Mouse (Mus musculus): ENCODE data around the gene 4930432K21Rik.
A peak's percentile ranks its signal among the peaks of the same experiment; 100 is the strongest.

The 4930432K21Rik gene

DNA sequence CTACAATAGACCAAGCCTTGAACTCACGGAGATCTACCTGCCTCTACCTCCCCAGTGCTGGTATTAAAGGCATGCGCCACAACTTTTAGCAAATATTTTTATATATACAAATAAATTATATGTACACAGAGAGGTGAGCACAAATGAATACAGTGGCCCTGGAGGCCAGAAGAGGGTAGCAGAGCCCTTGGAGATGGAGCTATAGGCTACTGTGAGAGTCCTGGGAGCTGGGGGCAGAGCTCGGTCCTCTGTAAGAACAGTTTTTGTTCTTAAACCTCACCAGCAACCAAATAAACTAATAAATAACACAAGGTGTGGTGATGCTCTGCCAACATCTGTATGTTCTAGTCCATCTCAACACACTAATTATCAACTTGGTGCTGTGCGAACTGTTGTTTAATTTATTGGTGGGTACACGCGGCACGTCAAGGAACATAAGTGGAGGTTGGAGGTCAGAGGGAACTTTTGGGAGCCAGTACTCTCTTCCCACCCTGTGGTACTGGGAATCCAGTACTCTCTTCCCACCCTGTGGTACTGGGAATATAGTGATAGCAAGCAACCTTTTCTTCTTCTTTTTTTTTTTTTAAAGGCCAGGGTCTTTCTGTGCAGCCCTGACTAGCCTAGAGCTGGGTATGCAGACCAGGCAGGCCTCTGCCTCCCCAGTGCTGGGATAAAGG is 42.5 kb downstream of the 4930432K21Rik start:
- DNase-seq (ENCODE audit: low spot score in 2 of 2) = no peak

DNA sequence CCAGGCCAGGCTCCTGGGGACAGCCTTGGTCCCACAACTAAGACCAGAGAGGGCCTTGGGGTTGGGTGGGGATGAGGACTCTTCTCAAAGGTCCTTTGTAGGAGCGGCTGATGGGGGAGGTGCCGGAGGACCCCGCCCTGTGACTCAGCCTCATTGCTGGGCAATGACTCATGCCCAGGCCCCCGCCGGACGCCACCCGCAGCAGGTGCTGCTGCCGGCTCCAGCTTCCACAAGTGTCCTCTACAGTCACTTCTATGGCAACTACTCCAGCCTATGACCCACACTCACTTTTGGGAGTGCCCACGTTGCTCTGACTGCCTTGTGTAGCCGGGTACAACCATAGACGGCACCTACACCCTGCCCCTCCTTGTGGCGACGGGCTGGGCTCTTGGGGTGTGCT is 44.2 kb downstream of the 4930432K21Rik start:
- no peak for DNase-seq (ENCODE audit: low spot score in 2 of 2)

DNA sequence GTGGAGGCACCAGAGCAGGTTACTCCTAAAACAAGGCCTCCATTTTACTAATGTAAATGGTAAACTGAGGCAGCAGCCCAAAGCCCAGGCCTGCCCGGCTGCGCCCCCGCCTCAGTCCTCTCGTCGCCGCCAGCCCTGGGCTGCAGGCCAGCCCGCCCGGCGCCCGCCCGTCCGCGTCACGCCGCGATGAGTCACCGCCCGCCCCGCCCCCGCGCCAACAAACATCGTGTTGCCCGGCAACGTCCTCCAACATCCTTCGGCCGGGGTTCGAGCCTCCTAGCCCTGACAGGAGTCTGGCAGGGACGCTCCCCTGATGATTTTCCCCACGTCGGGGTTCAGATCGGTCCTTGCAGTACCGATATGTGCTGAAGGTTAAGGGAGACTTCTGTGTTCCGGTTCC is 44.7 kb downstream of the 4930432K21Rik start:
- DNase-seq (ENCODE audit: low spot score in 2 of 2) = peak in 1 of 2 experiments; percentile 67

DNA sequence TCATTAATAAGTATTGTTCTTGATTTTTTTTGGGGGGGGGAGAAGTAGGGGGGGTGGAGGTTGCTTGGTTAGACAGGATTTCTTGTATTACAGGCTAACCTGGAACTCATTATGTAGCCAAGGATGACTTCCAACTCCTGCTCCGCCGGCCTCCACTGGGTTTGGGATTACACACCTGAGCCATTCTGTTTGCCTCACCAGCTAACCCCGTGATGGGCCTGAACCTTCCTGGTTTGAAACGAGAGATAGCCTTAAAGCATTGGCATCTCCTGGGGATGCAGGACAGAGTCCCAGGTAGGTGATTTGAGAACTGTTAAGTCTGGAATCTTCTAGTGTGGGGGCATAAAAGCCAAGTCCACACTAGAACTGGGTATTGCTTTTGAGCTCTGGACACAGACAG is 45.3 kb downstream of the 4930432K21Rik start:
- DNase-seq (ENCODE audit: low spot score in 2 of 2) = no peak

DNA sequence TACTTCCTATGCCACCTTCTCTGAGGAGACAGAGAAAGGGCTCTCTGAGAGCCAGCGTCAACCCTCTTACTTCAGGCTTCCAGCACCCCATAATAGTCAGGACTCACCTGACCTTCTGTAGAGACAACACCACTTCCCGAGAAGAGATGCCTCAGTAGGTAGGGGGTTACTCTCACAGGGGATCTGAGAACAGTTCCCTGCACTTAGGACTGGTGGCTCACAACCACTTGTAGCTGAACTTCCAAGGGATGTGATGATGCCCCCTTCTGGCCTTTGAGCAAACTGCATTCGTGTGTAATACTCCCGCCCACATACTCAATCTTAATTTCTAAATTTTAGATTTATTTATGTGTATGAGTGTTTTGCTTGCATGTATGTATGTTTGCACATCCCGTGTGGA is 45.7 kb downstream of the 4930432K21Rik start:
- no peak for DNase-seq (ENCODE audit: low spot score in 2 of 2)

DNA sequence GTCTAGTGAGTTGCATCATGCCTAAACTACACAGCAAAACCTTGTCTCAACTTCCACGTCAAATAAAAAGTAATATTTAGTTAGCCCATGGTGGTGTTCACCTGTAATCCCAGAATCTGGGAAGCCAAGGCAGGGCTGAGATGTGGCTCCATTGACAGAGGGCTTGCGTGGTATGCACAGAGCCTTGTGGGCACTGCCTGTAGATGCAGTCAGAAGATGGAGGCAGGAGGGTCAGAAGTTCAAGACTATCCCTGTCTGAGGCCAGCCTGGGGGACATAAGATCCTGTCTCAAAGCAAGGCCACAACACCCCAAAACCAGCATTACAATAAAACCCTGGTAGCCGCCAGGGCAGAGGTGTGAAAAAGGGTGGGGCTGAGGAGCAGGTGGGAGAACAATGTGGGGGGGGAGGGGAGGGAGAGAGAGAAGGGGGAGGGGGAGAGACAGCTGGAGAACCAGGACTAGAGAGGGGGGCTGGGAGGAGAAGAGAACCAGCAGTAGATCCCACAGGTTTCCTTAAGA is 46.5 kb downstream of the 4930432K21Rik start:
- no peak for DNase-seq (ENCODE audit: low spot score in 2 of 2)

DNA sequence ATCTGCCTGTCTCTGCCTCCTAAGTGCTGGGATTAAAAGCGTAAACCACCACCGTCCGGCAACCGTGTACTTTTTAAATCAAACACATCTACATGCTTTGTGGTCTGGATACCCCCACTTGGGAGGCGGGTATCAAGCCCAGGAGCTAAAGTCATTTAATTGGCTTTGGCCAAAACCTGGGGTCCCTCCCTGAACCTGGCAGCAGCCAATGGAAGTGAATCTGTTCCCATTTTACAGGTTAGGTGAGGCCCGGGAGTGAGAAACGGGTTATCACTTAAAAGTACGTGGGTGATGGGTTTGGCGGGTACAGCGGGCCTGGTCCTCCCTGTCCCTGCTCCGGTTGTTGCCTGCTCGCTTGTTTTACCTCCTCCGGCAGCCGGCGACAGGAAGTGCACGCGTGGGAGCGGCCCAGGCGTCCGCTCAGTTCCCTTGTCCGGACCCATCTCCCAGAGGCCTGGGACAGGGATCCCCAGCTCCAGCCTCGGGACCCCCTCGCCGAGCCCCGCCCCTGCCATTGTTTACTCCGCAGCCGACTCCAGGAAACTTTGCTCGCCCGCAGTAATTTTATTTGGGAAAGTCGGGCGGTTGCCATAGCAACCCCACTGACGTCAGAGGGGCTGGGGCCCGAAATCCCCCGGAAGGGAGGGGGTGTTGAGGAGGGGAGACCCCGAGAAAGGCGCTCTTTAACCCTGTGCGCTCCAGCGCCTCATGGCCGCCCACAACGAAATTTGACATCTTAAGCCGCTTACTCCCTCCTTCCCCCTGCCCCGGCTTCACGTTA is 49.5 kb downstream of the 4930432K21Rik start:
- peak; percentile 70 to 78 for DNase-seq (ENCODE audit: low spot score in 2 of 2)

DNA sequence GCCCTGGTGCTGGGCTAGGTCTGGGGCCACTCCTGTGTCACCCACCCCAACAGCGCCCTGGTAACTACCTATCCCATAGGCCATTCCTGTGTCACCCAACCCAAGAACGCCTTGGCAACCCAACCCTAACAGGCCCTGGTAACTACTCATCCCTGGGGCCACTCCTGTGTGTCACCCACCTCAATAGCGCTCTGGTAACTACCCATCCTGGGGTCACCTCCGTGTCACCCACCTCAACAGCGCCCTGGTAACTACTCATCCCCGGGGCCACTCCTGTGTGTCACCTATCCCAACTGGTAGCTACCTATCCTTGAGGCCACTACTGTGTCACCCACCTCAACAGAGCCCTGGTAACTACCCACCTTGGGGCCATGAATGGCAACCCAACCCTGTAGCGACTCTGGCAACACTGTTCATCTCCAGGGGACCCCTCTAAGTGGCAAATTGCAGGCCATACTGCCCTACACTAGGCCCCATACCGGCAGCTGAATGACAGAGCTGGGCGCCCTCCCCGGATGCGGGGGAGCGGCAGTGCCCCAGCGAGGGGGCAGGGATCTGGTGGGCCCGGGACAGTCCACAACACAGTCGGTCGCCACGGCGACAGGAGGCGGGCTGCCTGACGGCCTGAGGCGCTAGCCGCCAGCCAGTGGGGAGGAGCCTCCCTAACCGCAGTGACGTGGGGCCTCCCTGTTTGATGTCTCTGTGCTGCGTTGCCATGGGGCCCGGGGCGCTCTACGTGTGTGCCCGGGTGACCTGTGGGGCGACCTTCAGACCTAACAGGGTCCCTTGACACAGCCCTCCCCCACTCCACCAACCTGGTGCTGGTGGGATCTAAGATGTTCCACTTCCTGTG is 50.3 kb downstream of the 4930432K21Rik start:
- DNase-seq (ENCODE audit: low spot score in 2 of 2) = peak in 1 of 2 experiments; percentile 53

DNA sequence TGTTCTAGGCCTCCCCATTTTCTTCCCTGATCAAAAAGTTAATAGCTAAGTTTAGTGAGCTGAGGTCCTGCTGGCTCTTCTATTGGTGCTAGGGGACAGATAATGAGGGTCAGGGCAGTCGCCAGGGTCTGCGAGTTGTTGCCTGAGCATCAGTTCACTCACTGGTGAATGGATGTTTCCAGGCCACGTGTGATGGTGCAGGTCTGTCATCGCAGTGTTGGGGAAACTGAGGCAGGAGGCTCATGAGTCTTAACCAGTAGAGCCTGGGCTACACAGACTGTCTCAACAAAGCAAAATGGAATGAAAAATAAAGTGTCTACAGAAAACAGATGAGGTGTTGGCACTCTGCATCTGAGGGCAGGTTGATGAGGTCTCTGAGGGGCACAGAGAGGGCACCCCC is 51.0 kb downstream of the 4930432K21Rik start:
- no peak for DNase-seq (ENCODE audit: low spot score in 2 of 2)

DNA sequence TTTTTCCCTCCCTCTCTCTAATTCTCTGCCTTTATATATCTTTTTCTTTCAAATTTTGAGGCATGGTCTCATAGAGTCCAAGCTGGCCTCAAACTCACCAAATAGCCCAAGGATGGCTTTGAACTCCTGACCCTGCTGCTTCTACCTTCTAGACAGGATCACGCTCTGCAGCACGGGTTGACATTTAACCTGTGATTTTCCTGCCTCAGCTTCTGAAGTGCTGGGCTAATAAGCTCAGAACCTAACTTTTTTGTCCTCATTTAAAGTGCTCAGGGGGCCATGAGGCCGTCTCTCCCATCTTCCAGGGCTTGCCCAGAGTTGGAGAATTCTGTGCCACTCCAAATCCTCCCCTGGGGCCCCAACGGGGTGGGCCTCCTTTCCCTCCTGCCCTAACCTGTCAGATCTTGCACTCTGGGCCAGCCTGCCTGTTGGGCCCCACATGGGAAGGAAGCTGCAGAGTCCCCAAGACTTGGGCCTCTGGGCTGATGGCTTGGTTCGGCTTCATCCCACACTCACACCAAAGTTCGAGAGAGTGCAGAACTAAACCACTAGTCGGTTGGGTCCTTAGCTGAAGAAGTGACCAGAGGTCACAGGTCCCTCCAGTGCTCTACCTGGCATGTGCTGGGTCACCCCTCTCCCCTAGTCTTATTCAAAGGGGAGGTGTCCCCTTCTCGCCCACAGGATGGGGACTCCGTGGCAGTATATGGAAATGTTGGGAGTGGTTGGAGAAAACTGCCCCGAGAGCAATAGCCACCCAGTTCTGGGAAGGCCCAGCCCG is 51.7 kb downstream of the 4930432K21Rik start:
- no peak for DNase-seq (ENCODE audit: low spot score in 2 of 2)

DNA sequence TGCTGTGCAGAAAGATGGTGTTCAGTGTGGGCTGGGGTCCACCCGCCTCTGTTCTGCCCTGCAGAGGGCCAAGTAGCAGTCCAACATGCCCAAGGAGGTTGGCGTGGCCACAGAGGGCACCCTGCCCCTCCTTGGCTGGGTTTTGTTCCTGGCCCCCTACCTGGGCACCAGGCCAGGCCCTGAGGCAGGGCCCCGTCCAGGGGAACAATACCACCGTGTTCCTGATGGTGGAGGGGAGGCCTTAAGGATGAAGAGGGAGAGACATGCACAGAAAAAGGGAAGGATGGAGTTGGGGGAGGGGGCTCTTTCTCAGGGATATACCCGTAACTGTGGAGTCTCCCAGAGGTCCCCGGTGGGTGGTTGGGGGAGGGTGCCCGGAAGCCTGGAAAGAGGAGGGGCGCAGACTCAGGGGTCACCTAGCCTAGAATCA is 52.3 kb downstream of the 4930432K21Rik start:
- DNase-seq (ENCODE audit: low spot score in 2 of 2) = peak in 1 of 2 experiments; percentile 36

DNA sequence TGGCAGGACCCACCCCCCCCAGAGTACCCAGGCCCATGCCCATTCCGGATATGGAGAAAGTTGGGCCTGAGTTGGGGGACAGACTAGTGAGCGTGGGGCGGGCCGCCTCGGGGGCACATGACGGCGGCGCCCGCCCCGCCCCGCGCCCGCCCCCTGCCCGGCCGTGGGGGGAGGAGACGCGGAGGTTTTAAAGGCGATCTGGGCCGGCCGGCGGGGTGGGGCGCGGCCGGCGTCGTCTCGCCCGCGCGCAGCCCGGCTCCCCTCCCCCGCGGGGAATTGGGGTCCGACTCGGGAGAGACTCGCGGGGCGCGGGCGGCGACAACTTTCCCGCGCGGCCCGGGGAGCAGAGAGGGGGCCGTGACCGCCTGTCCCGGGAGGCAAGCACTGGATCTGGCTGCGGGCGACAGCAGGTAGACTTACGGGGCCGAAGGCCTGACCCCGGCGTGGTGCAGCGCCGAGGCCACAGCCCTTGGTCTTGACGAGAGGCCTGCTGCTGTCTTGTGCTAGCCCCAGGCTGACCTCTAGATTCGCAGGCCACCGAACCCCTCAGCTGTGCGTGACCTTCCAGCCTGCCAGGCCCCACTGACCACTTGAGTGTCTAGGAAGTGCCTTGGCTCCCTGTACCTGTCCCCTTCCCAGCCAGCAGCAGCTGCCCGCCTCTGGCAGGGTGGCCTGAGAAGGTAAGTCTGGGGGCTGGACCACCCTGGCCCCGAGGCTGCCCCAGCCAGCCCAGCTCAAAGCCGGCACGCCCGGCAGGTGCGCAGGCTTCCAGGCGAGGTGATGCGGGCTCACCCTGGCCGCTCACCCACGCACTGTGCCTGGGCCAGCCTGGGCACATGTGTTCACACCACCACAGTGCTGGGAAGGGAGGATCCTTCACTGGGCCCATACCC is 53.1 kb downstream of the 4930432K21Rik start:
- DNase-seq (ENCODE audit: low spot score in 2 of 2) = peak in 1 of 2 experiments; percentile 27

DNA sequence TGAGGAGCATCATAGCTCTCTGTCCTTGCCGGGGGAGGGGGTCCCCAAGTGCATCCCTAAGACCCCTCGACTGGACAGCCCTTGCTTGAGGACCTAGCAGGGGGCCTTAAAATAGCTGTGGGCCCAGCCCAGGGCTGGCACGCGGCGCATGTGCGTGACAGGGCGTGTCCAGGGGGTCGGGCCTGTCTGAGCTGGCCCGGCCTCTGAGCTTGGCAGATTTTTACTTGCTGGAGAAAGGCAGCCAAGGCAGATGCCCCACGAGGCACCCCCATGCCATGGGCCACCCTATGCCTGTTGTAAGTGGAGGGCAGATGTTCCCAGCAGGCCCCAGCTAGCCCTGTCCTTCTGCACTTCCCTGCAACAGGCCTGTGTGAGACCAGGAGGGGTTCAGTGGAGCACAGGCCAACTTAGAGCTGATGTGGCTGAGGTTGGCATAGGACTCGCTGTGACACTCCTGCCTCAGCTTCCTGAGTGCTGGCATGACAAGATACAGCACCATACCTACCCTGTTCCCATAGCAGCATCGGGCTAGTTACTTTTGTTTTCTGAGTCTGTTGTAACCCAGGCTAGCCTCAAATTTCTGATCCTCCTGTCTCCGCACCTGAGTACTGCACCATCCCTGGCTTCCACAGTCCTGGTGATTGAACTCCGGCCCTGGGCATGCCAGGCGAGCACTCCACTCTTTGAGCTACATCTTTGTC is 53.9 kb downstream of the 4930432K21Rik start:
- no peak for DNase-seq (ENCODE audit: low spot score in 2 of 2)

DNA sequence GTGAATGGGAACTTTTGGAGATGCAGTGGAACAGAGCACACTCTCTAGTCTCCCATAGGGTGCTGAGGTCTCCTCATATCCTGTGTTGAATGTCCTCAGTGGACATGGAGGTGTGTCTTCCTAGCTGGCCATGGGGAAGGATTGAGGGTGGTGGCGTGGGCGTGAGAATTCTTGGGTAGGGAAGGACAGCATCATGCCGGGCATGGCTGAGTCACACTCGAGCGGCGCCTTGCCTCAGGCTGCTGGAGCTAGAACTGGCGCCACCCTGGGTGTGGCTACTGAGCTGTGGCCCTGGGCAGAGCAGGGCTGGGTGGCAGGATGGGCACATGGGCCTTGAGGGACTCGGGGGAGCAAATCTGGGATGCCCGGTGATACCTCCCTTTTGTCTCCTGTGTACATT is 54.6 kb downstream of the 4930432K21Rik start:
- DNase-seq (ENCODE audit: low spot score in 2 of 2) = no peak

DNA sequence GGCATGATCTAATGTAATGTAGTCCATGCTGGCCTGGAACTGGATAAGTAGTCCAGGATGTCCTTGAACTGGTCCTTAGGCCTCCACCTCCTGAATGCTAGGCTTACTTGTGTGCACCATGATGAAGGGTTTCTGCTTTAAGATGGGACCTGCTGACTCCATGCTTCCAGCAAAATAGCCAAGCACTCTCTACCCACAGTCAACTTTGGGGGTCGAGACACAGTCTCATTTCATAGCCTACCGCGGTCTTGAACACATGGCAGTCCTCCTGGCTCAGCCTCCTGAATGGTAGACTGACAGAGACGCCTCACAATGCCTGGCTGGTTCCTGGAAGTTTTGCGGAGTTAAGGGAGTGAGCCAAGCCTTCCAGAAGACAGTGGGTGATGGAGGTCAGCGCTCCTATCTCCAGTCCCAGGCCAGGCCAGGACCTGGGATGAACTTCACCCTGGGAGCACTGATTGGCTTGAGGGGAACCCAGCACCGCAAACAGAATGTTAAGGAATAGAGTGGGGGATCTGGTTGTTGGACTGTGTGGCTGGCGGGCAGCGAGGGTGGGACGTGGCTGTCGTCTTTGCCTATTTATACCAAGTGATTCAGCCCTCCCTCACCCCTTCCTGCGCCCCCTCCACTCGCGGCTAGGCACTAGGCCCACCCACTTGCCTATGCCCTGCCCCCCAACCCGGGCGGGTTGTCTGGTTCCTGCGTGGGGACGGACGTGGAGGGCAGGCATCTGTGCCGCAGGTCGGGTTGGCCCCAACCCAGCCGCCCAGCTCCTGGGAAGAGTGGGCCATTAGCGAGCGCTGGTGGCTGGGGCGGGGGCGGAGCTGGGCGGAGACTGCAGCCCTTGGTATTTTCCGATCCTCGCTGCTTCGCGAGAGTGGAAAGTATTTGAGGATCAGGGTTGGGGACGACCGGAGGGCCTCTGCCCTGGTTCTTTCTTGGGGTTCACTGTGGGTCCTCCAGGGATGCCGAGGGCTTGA is 55.4 kb downstream of the 4930432K21Rik start:
- peak in 1 of 2 experiments; percentile 51 for DNase-seq (ENCODE audit: low spot score in 2 of 2)

DNA sequence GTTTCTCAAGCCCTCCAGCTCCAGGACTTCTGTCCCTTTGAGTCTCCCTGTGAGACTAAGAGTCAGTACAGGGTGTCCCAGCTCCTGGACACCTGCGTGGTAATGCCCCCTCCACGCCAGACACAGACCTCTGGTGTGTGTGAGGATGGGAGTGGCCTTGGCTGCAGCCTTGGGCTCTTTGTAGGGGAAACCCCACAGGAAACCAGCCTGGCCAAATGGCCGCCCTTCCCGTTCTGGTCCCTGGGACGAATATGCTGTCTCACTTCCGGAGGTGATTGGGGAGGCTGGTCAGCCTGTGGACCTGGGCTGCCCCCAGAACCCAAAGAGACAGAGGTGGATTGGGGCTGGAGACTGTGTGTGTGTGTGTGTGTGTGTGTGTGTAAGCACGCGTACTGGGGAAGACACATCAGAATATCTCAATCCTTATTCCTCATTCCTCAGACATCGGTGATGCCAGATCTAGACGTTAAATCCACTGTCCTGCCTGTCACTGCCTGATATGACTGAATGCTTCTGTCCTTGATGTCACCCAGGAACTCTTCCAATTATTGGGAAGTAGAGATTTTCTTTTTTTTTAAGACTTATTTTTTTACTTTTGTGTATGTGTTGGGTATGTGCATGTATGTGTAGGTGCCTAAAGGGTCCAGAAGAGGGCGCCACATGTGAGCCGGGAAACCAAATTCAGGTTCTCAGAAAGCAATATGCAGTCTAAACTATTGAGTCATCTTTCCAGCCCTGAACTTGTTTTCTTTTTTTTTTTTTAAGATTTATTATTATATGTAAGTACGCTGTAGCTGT is 56.3 kb downstream of the 4930432K21Rik start:
- DNase-seq (ENCODE audit: low spot score in 2 of 2) = no peak

DNA sequence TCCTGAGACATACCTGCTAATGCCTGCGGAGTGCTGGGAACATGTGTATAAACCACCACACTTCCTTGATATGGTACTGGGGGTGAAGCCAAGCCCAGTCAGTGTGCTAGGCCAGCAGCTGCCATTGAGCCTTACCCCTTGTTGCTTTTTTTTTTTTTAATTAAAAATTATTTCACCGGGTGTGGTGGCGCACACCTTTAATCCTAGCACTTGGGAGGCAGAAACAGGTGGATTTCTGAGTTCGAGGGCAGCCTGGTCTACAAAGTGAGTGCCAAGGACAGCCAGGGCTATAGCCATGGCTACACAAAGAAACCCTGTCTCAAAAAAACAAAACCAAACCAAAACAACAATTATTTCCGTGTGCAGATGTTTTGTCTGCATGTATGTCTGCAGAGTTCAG is 57.2 kb downstream of the 4930432K21Rik start:
- DNase-seq (ENCODE audit: low spot score in 2 of 2) = no peak
